Mouse (Mus musculus): ENCODE measurements around the gene Lingo1.

GRCm38 (mm10) chr9:56762106-56762562 is 34.1 kb downstream of the Lingo1 start:
- TF ChIP-seq POLR2A (IDR thresholded peaks at IDR 0.05; ENCODE audit: low read depth, low read length) = no peak
- no peak for TF ChIP-seq USF1 (IDR thresholded peaks at IDR 0.05; ENCODE audit: low read depth, low read length)
- no peak for TF ChIP-seq UBTF (IDR thresholded peaks at IDR 0.05; ENCODE audit: low read depth, low read length)
- no peak for TF ChIP-seq ZMIZ1 (IDR thresholded peaks at IDR 0.05; ENCODE audit: low read depth, low read length)
- no peak for TF ChIP-seq JUND (conservative IDR thresholded peaks at IDR 0.05; ENCODE audit: low read depth, low read length)
- TF ChIP-seq CTCF (conservative IDR thresholded peaks at IDR 0.05 in 1 of 2, IDR thresholded peaks at IDR 0.05 in 1 of 2; ENCODE audit: low read depth in 2 of 2, low read length in 2 of 2) = no peak
- no peak for TF ChIP-seq JUN (IDR thresholded peaks at IDR 0.05; ENCODE audit: insufficient read depth, low read depth, low read length)
- no peak for TF ChIP-seq HCFC1 (IDR thresholded peaks at IDR 0.05; ENCODE audit: low read depth, low read length)
- no peak for TF ChIP-seq MAFK (IDR thresholded peaks at IDR 0.05; ENCODE audit: insufficient replicate concordance, low read length)
